Mouse (Mus musculus): ENCODE data around the gene Foxr1. TPM values are rescaled to one million over a fixed set of nuclear protein-coding genes. Genes with fewer than 3 reads are reported as not detected.
"Not testable (repeated sequence)": the region's sequence is repeated elsewhere in the genome, so short reads cannot be mapped to it uniquely, and the experiment has no call there.

The Foxr1 gene
- polyA plus RNA-seq, 1 experiment from 2014 or later = not detected

- Histone ChIP-seq H3K9me3 (no peaks in the 10 kb centered on the region), H3K36me3 (no peaks in the 10 kb centered on the region), H3K27me3 (no peaks in the 10 kb centered on the region), H3K4me2 (replicated peaks) (no peak overlapping the region), H3K4me3 (no peak overlapping the region), H3K4me1 (peaks cover 9% of the 10 kb centered on the region; the same call in 1 of the 2 replicates), H3K9ac (no peak overlapping the region), H3K27ac (no peak overlapping the region)
- 53% methylated on average over 5 of the region's 5 CpGs for WGBS
- no peak for ATAC-seq (ENCODE audit: insufficient number of reproducible peaks, insufficient read depth, low FRiP score, low TSS enrichment)
These were observed 8.3 kb downstream of the Foxr1 start for GRCm38 (mm10) chr9:44432577-44433185.

GRCm38 (mm10) chr9:44423576-44423975, 17.4 kb downstream of the Foxr1 start:
- no peak overlapping the region for H3K4me2 ChIP-seq (replicated peaks)
- 89% methylated on average over 4 of the region's 4 CpGs for WGBS
- H3K9me3 ChIP-seq = no peaks in the 10 kb centered on the region
- H3K4me3 ChIP-seq = no peak overlapping the region
- no peak overlapping the region for H3K27ac ChIP-seq
- no peaks in the 10 kb centered on the region for H3K36me3 ChIP-seq
- ATAC-seq (ENCODE audit: insufficient number of reproducible peaks, insufficient read depth, low FRiP score, low TSS enrichment) = no peak
- H3K9ac ChIP-seq = no peak overlapping the region
- H3K4me1 ChIP-seq = no peaks in the 10 kb centered on the region
- no peaks in the 10 kb centered on the region for H3K27me3 ChIP-seq

DNA sequence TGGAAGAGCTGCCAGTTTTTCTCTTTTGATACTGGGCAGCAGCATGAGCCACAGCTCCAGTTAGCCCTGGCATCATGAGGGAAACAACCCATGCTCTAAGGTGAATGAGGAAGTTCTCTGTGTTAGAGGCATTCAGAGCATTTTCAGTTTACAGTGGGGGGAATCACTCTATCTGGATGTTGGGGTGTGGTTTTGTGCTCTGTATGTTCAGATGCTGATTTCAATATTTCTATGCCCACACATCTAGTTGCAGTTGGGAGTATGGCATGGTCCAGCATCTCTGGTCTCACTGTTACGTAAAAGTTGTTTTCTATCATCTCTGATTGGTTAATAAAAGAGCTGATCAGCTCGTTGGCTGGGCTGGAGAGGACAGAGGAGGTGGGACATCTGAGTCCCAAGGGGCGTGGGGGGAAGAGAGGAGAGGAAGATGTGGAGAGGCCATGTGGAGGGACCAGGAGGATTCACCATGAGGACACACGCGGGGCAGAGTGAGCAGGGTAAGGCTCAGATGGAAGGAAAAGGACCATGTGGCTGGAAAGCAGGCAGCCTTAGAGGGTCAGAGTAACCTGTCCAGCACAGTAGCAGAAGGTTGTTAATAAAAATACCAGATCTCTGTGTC, 20.5 kb downstream of the Foxr1 start:
- Histone ChIP-seq H3K4me3 (no peak overlapping the region), H3K27ac (no peak overlapping the region), H3K27me3 (no peaks in the 10 kb centered on the region), H3K9ac (no peak overlapping the region), H3K4me2 (replicated peaks) (no peak overlapping the region), H3K36me3 (no peaks in the 10 kb centered on the region), H3K9me3 (no peaks in the 10 kb centered on the region), H3K4me1 (peaks cover 5% of the 10 kb centered on the region)
- WGBS = 72% methylated on average over 5 of the region's 5 CpGs
- no peak for ATAC-seq (ENCODE audit: insufficient number of reproducible peaks, insufficient read depth, low FRiP score, low TSS enrichment)

GRCm38 (mm10) chr9:44419730-44420129, 21.2 kb downstream of the Foxr1 start:
- not testable (repeated sequence) for H3K27ac ChIP-seq; H3K9ac ChIP-seq; H3K4me3 ChIP-seq; ATAC-seq (ENCODE audit: insufficient number of reproducible peaks, insufficient read depth, low FRiP score, low TSS enrichment); H3K9me3 ChIP-seq; H3K27me3 ChIP-seq; H3K4me1 ChIP-seq; H3K4me2 ChIP-seq (replicated peaks); H3K36me3 ChIP-seq
- 93% methylated on average over 9 of the region's 9 CpGs for WGBS

GRCm38 (mm10) chr9:44418519-44419385, 22.2 kb downstream of the Foxr1 start, which contains the start of gene Ccdc84:
Ccdc84 (minus strand) TSS chr9:44418569.
- peak within 1 kb of the TSS; percentile 80 for H3K9ac ChIP-seq
- H3K27me3 ChIP-seq = no peaks in the 10 kb centered on the region
- WGBS = 80% methylated on average over 14 of the region's 14 CpGs
- peak within 1 kb of the TSS; percentile 89 for H3K4me3 ChIP-seq
- peak within 1 kb of the TSS; percentile 64 for H3K27ac ChIP-seq
- H3K4me1 ChIP-seq = peaks cover 5% of the 10 kb centered on the region
- 0 out of 2 replicates have a peak, but pooled peaks cover 3% of the 10 kb centered on the region for H3K36me3 ChIP-seq
- peak within 1 kb of the TSS; percentile 87 for H3K4me2 ChIP-seq (replicated peaks)
- H3K9me3 ChIP-seq = no peaks in the 10 kb centered on the region
- ATAC-seq (ENCODE audit: insufficient number of reproducible peaks, insufficient read depth, low FRiP score, low TSS enrichment) = no peak

DNA sequence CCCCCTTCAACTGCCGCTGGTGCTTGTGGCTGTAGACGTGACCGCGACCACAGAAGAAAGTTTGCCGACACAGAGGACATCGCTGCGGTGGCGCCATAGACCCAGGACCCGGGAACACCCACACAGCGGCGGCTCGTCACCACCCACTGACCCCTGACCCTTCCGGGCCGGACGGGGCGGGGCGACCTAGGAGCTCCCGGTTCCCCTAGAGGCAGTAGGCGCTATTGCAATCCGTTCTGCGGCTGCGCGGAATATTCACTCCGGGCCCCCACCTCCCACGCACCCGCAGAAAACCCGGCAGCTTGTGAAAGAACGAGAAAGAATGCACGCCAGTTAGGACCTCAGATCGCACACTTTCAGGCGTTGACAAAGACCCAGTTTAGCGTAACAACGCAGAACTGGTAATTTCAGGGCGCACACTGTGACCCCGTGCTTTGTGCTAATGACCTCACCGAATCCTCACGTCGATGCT, 23.0 kb downstream of the Foxr1 start:
- Histone ChIP-seq H3K4me2 (replicated peaks) (peak overlapping the region; percentile 87), H3K27ac (peak overlapping the region; percentile 64), H3K27me3 (no peaks in the 10 kb centered on the region), H3K4me1 (peaks cover 5% of the 10 kb centered on the region), H3K9me3 (no peaks in the 10 kb centered on the region), H3K4me3 (peak overlapping the region; percentile 89), H3K36me3 (peaks cover 8% of the 10 kb centered on the region; the same call in 1 of the 2 replicates), H3K9ac (peak overlapping the region; percentile 80)
- WGBS = under 1% methylated on average over 38 of the region's 38 CpGs
- peak; percentile 79 for ATAC-seq (ENCODE audit: insufficient number of reproducible peaks, insufficient read depth, low FRiP score, low TSS enrichment)

DNA sequence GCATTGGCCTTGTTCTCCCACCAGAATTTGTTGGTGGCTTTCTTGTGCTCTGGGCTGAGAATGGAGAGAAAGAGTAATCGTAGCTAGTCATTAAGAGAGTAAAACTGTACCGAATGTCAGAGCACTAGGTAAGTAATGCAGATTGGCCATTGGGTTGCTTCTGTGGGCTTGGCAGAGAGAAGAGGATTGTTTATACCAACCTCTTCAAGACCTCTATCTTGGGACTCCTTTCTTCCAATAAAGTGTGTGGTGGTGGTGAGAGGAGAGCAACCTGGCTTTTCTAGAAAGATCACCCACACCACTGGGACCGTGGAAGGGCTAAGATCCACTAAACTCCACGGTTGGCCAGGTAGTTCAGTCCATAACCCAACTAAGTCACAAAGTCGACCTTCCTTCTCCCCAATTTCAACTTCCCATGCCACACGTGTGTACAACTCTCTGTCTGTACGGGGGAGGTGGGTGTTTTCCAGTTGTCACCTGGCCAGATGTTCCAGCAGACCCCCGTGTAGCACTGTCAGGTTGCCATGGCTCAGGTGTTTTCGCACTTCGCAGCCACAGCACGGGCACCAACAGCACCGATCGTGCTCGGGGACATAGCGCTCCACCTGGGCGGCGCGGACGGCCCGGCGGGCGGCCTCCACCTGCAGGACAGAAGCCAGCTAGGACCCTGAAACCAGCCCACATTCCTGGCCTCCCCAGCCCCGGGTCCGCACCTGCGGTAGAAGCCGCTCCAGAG, 23.6 kb downstream of the Foxr1 start:
- H3K9ac ChIP-seq = peak overlapping the region; percentile 80

GRCm38 (mm10) chr9:44412781-44413180, 28.2 kb downstream of the Foxr1 start:
- Histone ChIP-seq H3K27me3 (no peaks in the 10 kb centered on the region), H3K27ac (no peak overlapping the region), H3K4me3 (no peak overlapping the region), H3K36me3 (peaks cover 49% of the 10 kb centered on the region), H3K9ac (no peak overlapping the region), H3K9me3 (no peaks in the 10 kb centered on the region), H3K4me2 (replicated peaks) (no peak overlapping the region), H3K4me1 (peaks cover 11% of the 10 kb centered on the region)
- WGBS = 89% methylated on average over 2 of the region's 2 CpGs
- no peak for ATAC-seq (ENCODE audit: insufficient number of reproducible peaks, insufficient read depth, low FRiP score, low TSS enrichment)

More for the DNA sequence above, 23.6 kb downstream of the Foxr1 start:
- Histone ChIP-seq H3K27ac (peak overlapping the region; percentile 52), H3K4me1 (peaks cover 5% of the 10 kb centered on the region), H3K36me3 (peaks cover 13% of the 10 kb centered on the region), H3K9me3 (no peaks in the 10 kb centered on the region), H3K27me3 (no peaks in the 10 kb centered on the region), H3K4me2 (replicated peaks) (peak overlapping the region; percentile 87), H3K4me3 (peak overlapping the region; percentile 89)
- WGBS = 7% methylated on average over 26 of the region's 26 CpGs
- peak; percentile 52; the same call in 1 of the 2 replicates for ATAC-seq (ENCODE audit: insufficient number of reproducible peaks, insufficient read depth, low FRiP score, low TSS enrichment)

- Histone ChIP-seq H3K4me1 (peaks cover 10% of the 10 kb centered on the region), H3K4me3 (no peak overlapping the region), H3K36me3 (peaks cover 49% of the 10 kb centered on the region), H3K9ac (no peak overlapping the region), H3K9me3 (no peaks in the 10 kb centered on the region), H3K27me3 (no peaks in the 10 kb centered on the region), H3K4me2 (replicated peaks) (no peak overlapping the region), H3K27ac (no peak overlapping the region)
- no peak for ATAC-seq (ENCODE audit: insufficient number of reproducible peaks, insufficient read depth, low FRiP score, low TSS enrichment)
- 79% methylated on average over 4 of the region's 4 CpGs for WGBS
These were observed 28.6 kb downstream of the Foxr1 start for GRCm38 (mm10) chr9:44412306-44412705.

- H3K36me3 ChIP-seq = peaks cover 49% of the 10 kb centered on the region
- no peak overlapping the region for H3K9ac ChIP-seq
- H3K4me1 ChIP-seq = peaks cover 6% of the 10 kb centered on the region; the same call in 1 of the 2 replicates
- ATAC-seq (ENCODE audit: insufficient number of reproducible peaks, insufficient read depth, low FRiP score, low TSS enrichment) = no peak
- WGBS = 58% methylated on average over 1 of the region's 1 CpGs
- H3K4me3 ChIP-seq = no peak overlapping the region
- no peaks in the 10 kb centered on the region for H3K27me3 ChIP-seq
- no peaks in the 10 kb centered on the region for H3K9me3 ChIP-seq
- no peak overlapping the region for H3K27ac ChIP-seq
- H3K4me2 ChIP-seq (replicated peaks) = no peak overlapping the region
These were observed 29.3 kb downstream of the Foxr1 start for GRCm38 (mm10) chr9:44411601-44412130.

Measured in embryonic facial prominence, embryonic 12.5 days (tissue).